Mouse (Mus musculus) heart, embryonic 14.5 days (tissue): ENCODE data around the gene Smarcc2. TPM values are rescaled to one million over a fixed set of nuclear protein-coding genes. Genes with fewer than 3 reads are reported as not detected.
A peak's percentile ranks its signal among the peaks of the same experiment; 100 is the strongest.

ENCODE experiments used
- ATAC-seq: fragments of 200-750 bp; cut with Nextera tagmentation; 2 replicates; pipeline ENCODE4 v1.8.0; 2017; ENCODE audit warnings: low read depth, moderate TSS enrichment; ENCODE audit not compliant: insufficient number of reproducible peaks, insufficient read depth, low FRiP score
- H3K27ac ChIP-seq, 2 experiments: fragments of 200-500 bp in 1 of 2; fragments of 300-500 bp in 1 of 2; sonication (generic) in 1 of 2; replicated peaks in 1 of 2; 2 replicates each; pipeline ENCODE4 v1.5.1; 2012 to 2014; ENCODE audit warnings: low read depth in 2 of 2, low read length in 2 of 2, control low read depth in 1 of 2, mild to moderate bottlenecking in 1 of 2, mixed read lengths in 1 of 2; ENCODE audit not compliant: control insufficient read depth in 1 of 2, insufficient read depth in 1 of 2
- H3K27me3 ChIP-seq: fragments of 300-500 bp; sonication (generic); 2 replicates; pipeline ENCODE4 v1.6.1; 2014; ENCODE audit warnings: mild to moderate bottlenecking, low read length, control low read depth; ENCODE audit not compliant: control insufficient read depth, insufficient read depth
- H3K36me3 ChIP-seq: fragments of 300-500 bp; sonication (generic); 2 replicates; pipeline ENCODE4 v1.6.1; 2014; ENCODE audit warnings: mild to moderate bottlenecking, control low read depth, low read length, mixed read lengths; ENCODE audit not compliant: control insufficient read depth, insufficient read depth
- H3K4me1 ChIP-seq, 2 experiments: fragments of 200-500 bp in 1 of 2; fragments of 300-500 bp in 1 of 2; sonication (generic) in 1 of 2; 2 replicates each; pipeline ENCODE4 v1.6.1; 2012 to 2014; ENCODE audit warnings: low read length in 2 of 2, control low read depth in 1 of 2, mixed read lengths in 1 of 2; ENCODE audit not compliant: control insufficient read depth in 2 of 2, insufficient read depth in 2 of 2
- H3K4me2 ChIP-seq: fragments of 300-500 bp; sonication (generic); 2 replicates; pipeline ENCODE4 v1.6.1; 2014; ENCODE audit warnings: mild to moderate bottlenecking, low read length
- H3K4me3 ChIP-seq, 2 experiments: fragments of 200-500 bp in 1 of 2; fragments of 300-500 bp in 1 of 2; sonication (generic) in 1 of 2; 2 replicates each; pipeline ENCODE4 v1.5.1; 2012 to 2014; ENCODE audit warnings: low read length in 2 of 2, mild to moderate bottlenecking in 2 of 2, control low read depth in 1 of 2, low read depth in 1 of 2, moderate library complexity in 1 of 2; ENCODE audit not compliant: control insufficient read depth in 1 of 2, insufficient read depth in 1 of 2
- H3K9ac ChIP-seq: fragments of 300-500 bp; sonication (generic); 2 replicates; pipeline ENCODE4 v1.6.1; 2014; ENCODE audit warnings: mild to moderate bottlenecking, low read length
- H3K9me3 ChIP-seq: fragments of 300-500 bp; sonication (generic); 2 replicates; pipeline ENCODE4 v1.6.1; 2016; ENCODE audit warnings: low read length, control low read depth; ENCODE audit not compliant: control insufficient read depth
- WGBS: fragments of 180-500 bp; shearing (Covaris S2); extraction: QIAGEN DNeasy Blood & Tissue Kit; methylation state at CpG from one replicate; pipeline ENCODE4 v1.1.7; 2014; 5-methylcytosine and 5-hydroxymethylcytosine counted together
- polyA plus RNA-seq: library from polyadenylated mRNA; unstranded; fragments of >200 nt; fragmentation: Nextera tagmentation; extraction: Ambion mirVana; gene quantifications from 2 replicates; pipeline ENCODE4 v1.2.1, GENCODE M21; 2014

Gene Smarcc2
- polyA plus RNA-seq, 1 experiment from 2014 or later = 62.4 TPM

GRCm38 (mm10) chr10:128444354-128444753, 14.7 kb upstream of the Smarcc2 start:
- H3K36me3 ChIP-seq = peaks cover 24% of the 10 kb centered on the region
- H3K4me2 ChIP-seq = no peak overlapping the region
- no peaks in the 10 kb centered on the region for H3K9me3 ChIP-seq
- no peak overlapping the region for H3K27ac ChIP-seq
- WGBS = 63% methylated on average over 6 of the region's 6 CpGs
- no peak for ATAC-seq
- no peak overlapping the region for H3K4me3 ChIP-seq
- H3K4me1 ChIP-seq = no peaks in the 10 kb centered on the region
- H3K9ac ChIP-seq = no peak overlapping the region
- H3K27me3 ChIP-seq = no peaks in the 10 kb centered on the region

- H3K9ac ChIP-seq = no peak overlapping the region
- H3K9me3 ChIP-seq = no peaks in the 10 kb centered on the region
- H3K4me1 ChIP-seq = no peaks in the 10 kb centered on the region
- H3K4me2 ChIP-seq = no peak overlapping the region
- H3K4me3 ChIP-seq = no peak overlapping the region
- H3K27me3 ChIP-seq = no peaks in the 10 kb centered on the region
- no peak for ATAC-seq
- H3K36me3 ChIP-seq = peaks cover 14% of the 10 kb centered on the region
- 65% methylated on average over 4 of the region's 4 CpGs for WGBS
- no peak overlapping the region for H3K27ac ChIP-seq
Observed at GRCm38 (mm10) chr10:128445407-128445806, 13.6 kb upstream of the Smarcc2 start.

GRCm38 (mm10) chr10:128451014-128451413, 8.0 kb upstream of the Smarcc2 start:
- H3K36me3 ChIP-seq = no peaks in the 10 kb centered on the region
- no peak overlapping the region for H3K9ac ChIP-seq
- no peak for ATAC-seq
- H3K27me3 ChIP-seq = no peaks in the 10 kb centered on the region
- H3K4me2 ChIP-seq = no peak overlapping the region
- no peaks in the 10 kb centered on the region for H3K9me3 ChIP-seq
- no peak overlapping the region for H3K27ac ChIP-seq
- H3K4me1 ChIP-seq = 0 out of 4 replicates have a peak, but pooled peaks cover 0 to 3% of the 10 kb centered on the region in 2 experiments
- H3K4me3 ChIP-seq = no peak overlapping the region
- 77% methylated on average over 6 of the region's 6 CpGs for WGBS

GRCm38 (mm10) chr10:128454471-128454870, 4.6 kb upstream of the Smarcc2 start:
- H3K9me3 ChIP-seq = no peaks in the 10 kb centered on the region
- H3K27me3 ChIP-seq = no peaks in the 10 kb centered on the region
- no peak overlapping the region for H3K27ac ChIP-seq
- 0 out of 4 replicates have a peak, but pooled peaks cover 0 to 3% of the 10 kb centered on the region in 2 experiments for H3K4me1 ChIP-seq
- no peak for ATAC-seq
- 72% methylated on average over 3 of the region's 3 CpGs for WGBS
- no peak overlapping the region for H3K4me2 ChIP-seq
- H3K4me3 ChIP-seq = no peak overlapping the region
- H3K36me3 ChIP-seq = no peaks in the 10 kb centered on the region
- H3K9ac ChIP-seq = no peak overlapping the region

GRCm38 (mm10) chr10:128455280-128455679, 3.8 kb upstream of the Smarcc2 start:
- H3K4me2 ChIP-seq = peak overlapping the region; percentile 32; the same call in 1 of the 2 replicates
- H3K9me3 ChIP-seq = no peaks in the 10 kb centered on the region
- H3K4me1 ChIP-seq = peaks cover 0 to 6% of the 10 kb centered on the region in 2 experiments; a peak in 2 of 4 replicates
- H3K4me3 ChIP-seq = no peak overlapping the region
- no peaks in the 10 kb centered on the region for H3K27me3 ChIP-seq
- no peak for ATAC-seq
- no peak overlapping the region for H3K27ac ChIP-seq
- WGBS = 3% methylated on average over 6 of the region's 6 CpGs
- no peak overlapping the region for H3K9ac ChIP-seq
- H3K36me3 ChIP-seq = no peaks in the 10 kb centered on the region

GRCm38 (mm10) chr10:128457676-128458075, 1.4 kb upstream of the Smarcc2 start:
- no peak overlapping the region for H3K4me2 ChIP-seq
- no peak for ATAC-seq
- peaks cover 20% of the 10 kb centered on the region for H3K36me3 ChIP-seq
- 88% methylated on average over 6 of the region's 6 CpGs for WGBS
- no peak overlapping the region; the same call in 1 of the 2 replicates for H3K9ac ChIP-seq
- H3K27me3 ChIP-seq = no peaks in the 10 kb centered on the region
- H3K4me1 ChIP-seq = peaks cover 0 to 15% of the 10 kb centered on the region in 2 experiments; a peak in 2 of 4 replicates
- no peak overlapping the region for H3K27ac ChIP-seq
- H3K9me3 ChIP-seq = no peaks in the 10 kb centered on the region
- H3K4me3 ChIP-seq = peak overlapping the region in 1 of 2 experiments; percentile 95; a peak in 1 of 4 replicates

GRCm38 (mm10) chr10:128458348-128458718, 715 bp upstream of the Smarcc2 start:
- Histone ChIP-seq H3K27me3 (no peaks in the 10 kb centered on the region), H3K9ac (peak overlapping the region; percentile 93), H3K4me2 (peak overlapping the region; percentile 80), H3K4me1 (peaks cover 0 to 15% of the 10 kb centered on the region in 2 experiments; a peak in 2 of 4 replicates), H3K9me3 (no peaks in the 10 kb centered on the region), H3K4me3 (peak overlapping the region; percentile 89 to 95), H3K27ac (peak overlapping the region; percentile 74 to 92), H3K36me3 (peaks cover 27% of the 10 kb centered on the region)
- under 1% methylated on average over 29 of the region's 29 CpGs for WGBS
- peak; percentile 42 for ATAC-seq
